Mouse (Mus musculus) liver, adult 2 months (tissue): ENCODE data around the gene Zfp384.

Source experiments
- CTCF ChIP-seq: fragments of 200-500 bp; IDR thresholded peaks from 2 replicates; pipeline ENCODE4 v1.5.1; 2011; ENCODE audit warnings: low read depth, low read length, control low read depth
- POLR2A ChIP-seq: fragments of 200-500 bp; IDR thresholded peaks from 2 replicates; pipeline ENCODE4 v1.6.1; 2011; ENCODE audit warnings: low read length, control low read depth; ENCODE audit not compliant: insufficient read depth; ENCODE audit errors: extremely low read depth

GRCm38 (mm10) chr6:124993365-124993764 lies 15.6 kb upstream of the Zfp384 start:
- TF ChIP-seq CTCF (no peak), POLR2A (no peak)
